Mouse (Mus musculus) myocyte (in vitro differentiated cells): ENCODE measurements at regions not wholly inside any gene's neighbourhood (a gene's known extent, or its start where the extent isn't known, plus 50 kb on each side); places are given as distances from the start of the nearest gene placed in this dataset.

Experiments
- CEBPB ChIP-seq: IDR thresholded peaks from 2 replicates; pipeline ENCODE4 v1.6.1; 2011; ENCODE audit warnings: mild to moderate bottlenecking, moderate library complexity; ENCODE audit not compliant: poor library complexity, insufficient read depth, severe bottlenecking
- E2F4 ChIP-seq: IDR thresholded peaks from one replicate; pipeline ENCODE4 v1.6.1; 2011; ENCODE audit warnings: mild to moderate bottlenecking, control low read depth, moderate library complexity; ENCODE audit not compliant: insufficient read depth
- MAX ChIP-seq: IDR thresholded peaks from one replicate; pipeline ENCODE4 v1.6.1; 2011; ENCODE audit warnings: low read depth, mild to moderate bottlenecking, control low read depth
- MYOD1 ChIP-seq, 3 experiments: IDR thresholded peaks; one replicate each; pipeline ENCODE4 v1.6.1; 2011; ENCODE audit warnings: control low read depth in 2 of 3, low read depth in 2 of 3, mild to moderate bottlenecking in 2 of 3, moderate library complexity in 1 of 3; ENCODE audit not compliant: insufficient read length in 2 of 3, control insufficient read depth in 1 of 3
- MYOG ChIP-seq, 3 experiments: IDR thresholded peaks; one replicate each; pipeline ENCODE4 v1.6.1; 2011; ENCODE audit warnings: control low read depth in 2 of 3, low read depth in 2 of 3, mild to moderate bottlenecking in 2 of 3; ENCODE audit not compliant: insufficient read length in 2 of 3, control insufficient read depth in 1 of 3, insufficient read depth in 1 of 3
- POLR2A ChIP-seq: IDR thresholded peaks from one replicate; pipeline ENCODE4 v1.6.1; 2011; ENCODE audit warnings: low read depth, mild to moderate bottlenecking, control low read depth, moderate library complexity; ENCODE audit not compliant: insufficient read length
- TCF12 ChIP-seq: IDR thresholded peaks from one replicate; pipeline ENCODE4 v1.6.1; 2011; ENCODE audit warnings: mild to moderate bottlenecking, control low read depth; ENCODE audit not compliant: poor library complexity, insufficient read depth, severe bottlenecking
- USF1 ChIP-seq: IDR thresholded peaks from one replicate; pipeline ENCODE4 v1.6.1; 2011; ENCODE audit warnings: low read depth, mild to moderate bottlenecking, control low read depth, moderate library complexity

- TF ChIP-seq USF1 (no peak), POLR2A (no peak), MYOG (IDR thresholded peaks at IDR 0.05; ENCODE audit: control insufficient read depth in 1 of 3, insufficient read depth in 1 of 3, insufficient read length in 2 of 3, low read depth in 2 of 3) (no peak), E2F4 (no peak), MAX (no peak), TCF12 (no peak), MYOD1 (IDR thresholded peaks at IDR 0.05; ENCODE audit: control insufficient read depth in 1 of 3, insufficient read length in 2 of 3, low read depth in 2 of 3) (no peak), CEBPB (no peak)
Measured at GRCm38 (mm10) chr4:4674607-4675006, 118.5 kb downstream of the Impad1 start.
